Mouse (Mus musculus) lung, postnatal 0 days (tissue): Measurements from ENCODE around the gene Elk4. TPM values are rescaled to one million over a fixed set of nuclear protein-coding genes. Genes with fewer than 3 reads are reported as not detected.

ENCODE experiments used
- ATAC-seq: fragments of 200-750 bp; cut with Nextera tagmentation; 2 replicates; pipeline ENCODE4 v1.8.0; 2017; ENCODE audit warnings: moderate library complexity
- DNase-seq: peaks from one replicate; pipeline ENCODE4 v3.0.0-alpha.2; 2016; ENCODE audit warnings: low spot score
- H3K27ac ChIP-seq: fragments of 300-500 bp; sonication (generic); 2 replicates; pipeline ENCODE4 v1.5.1; 2014; ENCODE audit warnings: antibody characterized with exemption, mild to moderate bottlenecking, low read length, mixed read lengths
- H3K27me3 ChIP-seq: fragments of 300-500 bp; sonication (generic); replicated peaks from 2 replicates; pipeline ENCODE4 v1.6.1; 2014; ENCODE audit warnings: low read length, mixed read lengths; ENCODE audit not compliant: insufficient read depth
- H3K36me3 ChIP-seq: fragments of 300-500 bp; sonication (generic); 2 replicates; pipeline ENCODE4 v1.6.1; 2014; ENCODE audit warnings: low read length, mixed read lengths; ENCODE audit not compliant: insufficient read depth
- H3K4me1 ChIP-seq: fragments of 300-500 bp; sonication (generic); 2 replicates; pipeline ENCODE4 v1.6.1; 2014; ENCODE audit warnings: antibody characterized with exemption, low read depth, low read length, mixed read lengths; ENCODE audit not compliant: insufficient read depth
- H3K4me2 ChIP-seq: fragments of 300-500 bp; sonication (generic); replicated peaks from 2 replicates; pipeline ENCODE4 v1.6.1; 2014; ENCODE audit warnings: low read depth, mild to moderate bottlenecking, low read length, moderate library complexity, mixed read lengths
- H3K4me3 ChIP-seq: fragments of 300-500 bp; sonication (generic); 2 replicates; pipeline ENCODE4 v1.5.1; 2014; ENCODE audit warnings: low read depth, low read length
- H3K9ac ChIP-seq: fragments of 300-500 bp; sonication (generic); replicated peaks from 2 replicates; pipeline ENCODE4 v1.6.1; 2014; ENCODE audit warnings: low read depth, mild to moderate bottlenecking
- H3K9me3 ChIP-seq: fragments of 300-500 bp; sonication (generic); 2 replicates; pipeline ENCODE4 v1.6.1; 2016; ENCODE audit warnings: low read length, mixed read lengths
- CTCF ChIP-seq: IDR thresholded peaks from 2 replicates; pipeline ENCODE4 v1.5.1; 2016; ENCODE audit warnings: antibody characterized with exemption, mild to moderate bottlenecking
- EP300 ChIP-seq: IDR thresholded peaks from 2 replicates; pipeline ENCODE4 v1.6.1; 2016; ENCODE audit warnings: antibody characterized with exemption, mild to moderate bottlenecking, control low read depth
- WGBS: fragments of 180-500 bp; shearing (Covaris S2); extraction: QIAGEN DNeasy Blood & Tissue Kit; methylation state at CpG from one replicate; pipeline ENCODE4 v1.1.7; 2014; 5-methylcytosine and 5-hydroxymethylcytosine counted together
- polyA plus RNA-seq: library from polyadenylated mRNA; unstranded; fragments of >200 nt; fragmentation: Nextera tagmentation; extraction: Ambion mirVana; gene quantifications from 2 replicates; pipeline ENCODE4 v1.2.1, GENCODE M21; 2015

The Elk4 gene
- polyA plus RNA-seq, 1 experiment from 2014 or later: 26.3 TPM

GRCm38 (mm10) chr1:132051746-132052145 is 44.3 kb downstream of the Elk4 start:
- Histone ChIP-seq H3K4me2 (no peak overlapping the region), H3K4me3 (no peak overlapping the region), H3K9me3 (no peaks in the 10 kb centered on the region), H3K27ac (no peak overlapping the region), H3K4me1 (no peaks in the 10 kb centered on the region), H3K27me3 (no peaks in the 10 kb centered on the region), H3K9ac (no peak overlapping the region), H3K36me3 (no peaks in the 10 kb centered on the region)
- WGBS: 59% methylated on average over 3 of the region's 3 CpGs
- no peak for TF ChIP-seq EP300
- TF ChIP-seq CTCF: no peak
- DNase-seq (no peak), ATAC-seq (no peak)

DNA sequence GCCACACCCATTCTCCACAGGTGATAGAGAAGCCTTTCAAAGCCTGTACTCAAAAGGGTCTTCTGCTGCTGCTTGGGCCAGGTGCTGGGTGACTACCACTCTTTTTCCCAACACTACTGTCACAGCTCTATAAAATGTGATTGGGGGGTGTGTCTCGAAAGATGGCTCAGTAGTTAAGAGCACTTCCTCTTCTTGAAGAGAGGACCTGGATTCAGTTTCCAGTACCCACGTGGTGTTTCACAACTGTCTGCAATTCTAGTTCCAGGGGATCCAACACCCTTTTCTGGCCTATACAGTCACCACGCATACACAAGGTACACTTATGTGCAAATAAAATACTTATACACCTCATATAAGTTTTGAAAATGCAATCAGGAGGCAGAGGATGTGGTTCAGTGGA is 47.0 kb downstream of the Elk4 start:
- H3K9me3 ChIP-seq: no peaks in the 10 kb centered on the region
- no peak overlapping the region for H3K27ac ChIP-seq
- H3K4me2 ChIP-seq: no peak overlapping the region
- no peaks in the 10 kb centered on the region for H3K27me3 ChIP-seq
- H3K4me3 ChIP-seq: no peak overlapping the region
- DNase-seq (no peak), ATAC-seq (no peak)
- H3K4me1 ChIP-seq: no peaks in the 10 kb centered on the region
- no peak overlapping the region for H3K9ac ChIP-seq
- H3K36me3 ChIP-seq: no peaks in the 10 kb centered on the region
- TF ChIP-seq CTCF (no peak), EP300 (no peak)
- 78% methylated on average over 3 of the region's 3 CpGs for WGBS

DNA sequence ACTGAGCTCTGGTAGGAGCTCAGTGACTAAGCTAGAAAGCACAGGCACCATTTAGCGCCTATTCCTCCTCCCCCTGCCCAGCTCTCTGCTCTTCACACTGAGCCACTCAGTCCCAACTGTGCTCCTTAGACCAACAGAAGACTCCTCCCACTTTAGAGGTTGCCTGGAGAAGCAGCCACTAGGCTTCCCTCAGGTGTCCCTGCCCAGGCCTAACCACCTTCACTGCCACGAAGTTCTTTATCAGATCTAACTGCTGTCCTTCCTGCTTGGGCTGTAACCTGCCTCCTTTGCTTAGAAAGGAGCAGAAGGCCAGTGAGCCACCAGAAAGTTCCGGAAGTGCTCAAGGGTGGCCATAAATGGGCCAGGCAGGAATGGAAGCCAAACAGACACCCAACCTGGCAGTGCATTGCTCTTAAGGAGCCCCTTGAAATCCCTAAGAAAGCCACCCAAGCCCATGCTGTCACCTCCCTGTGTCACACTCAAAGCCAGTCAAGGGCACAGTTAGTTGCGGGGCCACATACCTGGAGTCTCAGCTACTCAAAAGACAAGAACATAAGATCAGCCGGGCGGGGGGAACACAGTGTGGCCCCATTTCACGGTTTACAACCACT is 47.8 kb downstream of the Elk4 start:
- Histone ChIP-seq H3K27ac (no peak overlapping the region), H3K9ac (no peak overlapping the region), H3K27me3 (no peaks in the 10 kb centered on the region), H3K4me1 (no peaks in the 10 kb centered on the region), H3K9me3 (no peaks in the 10 kb centered on the region), H3K36me3 (no peaks in the 10 kb centered on the region), H3K4me2 (no peak overlapping the region), H3K4me3 (no peak overlapping the region)
- TF ChIP-seq CTCF: no peak
- no peak for TF ChIP-seq EP300
- DNase-seq: peak; percentile 37
- peak; percentile 74 for ATAC-seq
- 58% methylated on average over 7 of the region's 7 CpGs for WGBS

- Histone ChIP-seq H3K27me3 (no peaks in the 10 kb centered on the region), H3K36me3 (no peaks in the 10 kb centered on the region), H3K4me3 (no peak overlapping the region), H3K9ac (no peak overlapping the region), H3K4me1 (no peaks in the 10 kb centered on the region), H3K27ac (no peak overlapping the region), H3K4me2 (no peak overlapping the region), H3K9me3 (no peaks in the 10 kb centered on the region)
- no peak for DNase-seq
- no peak for TF ChIP-seq CTCF
- no peak for TF ChIP-seq EP300
- WGBS: 78% methylated on average over 5 of the region's 5 CpGs
- ATAC-seq: no peak
Measured at GRCm38 (mm10) chr1:132058558-132058957, 51.2 kb downstream of the Elk4 start.

DNA sequence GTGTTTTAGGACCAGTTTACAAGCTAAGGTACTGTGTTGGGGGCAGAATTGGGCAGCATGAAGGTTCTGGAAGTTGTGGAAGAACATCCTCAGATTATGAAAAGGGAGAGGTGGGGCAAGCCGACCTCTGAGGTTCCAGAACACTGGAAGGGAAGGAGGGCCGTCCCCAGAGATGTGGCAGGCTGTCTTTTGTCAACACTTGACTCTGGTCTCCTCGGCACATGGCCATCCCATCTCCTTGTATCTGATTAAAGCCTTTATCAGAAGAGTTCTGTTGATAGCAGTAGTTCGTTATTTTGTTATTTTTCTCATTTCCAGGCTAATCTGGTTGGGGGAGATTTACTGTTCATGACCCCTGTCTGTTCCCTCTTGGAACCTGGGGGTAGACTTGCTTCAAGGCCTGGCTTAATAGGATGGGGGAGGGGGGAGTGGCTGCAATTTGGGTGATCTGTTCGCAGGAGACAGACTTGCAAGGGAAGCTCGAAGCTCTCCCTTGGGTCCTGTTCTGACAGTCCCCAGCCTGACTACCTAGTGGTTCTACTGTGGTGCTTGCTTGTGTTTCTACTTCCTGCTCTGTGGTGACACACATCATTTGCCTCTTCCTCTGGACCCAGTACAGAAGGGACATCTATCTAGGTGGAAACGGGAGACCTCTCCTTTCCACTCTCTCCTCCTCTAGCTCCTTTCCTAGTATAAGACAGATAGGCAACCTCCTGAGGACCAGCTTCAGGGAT is 52.8 kb downstream of the Elk4 start:
- DNase-seq: no peak
- Histone ChIP-seq H3K4me3 (no peak overlapping the region), H3K9me3 (no peaks in the 10 kb centered on the region), H3K4me1 (no peaks in the 10 kb centered on the region), H3K9ac (no peak overlapping the region), H3K36me3 (no peaks in the 10 kb centered on the region), H3K27me3 (no peaks in the 10 kb centered on the region), H3K27ac (no peak overlapping the region), H3K4me2 (no peak overlapping the region)
- WGBS: 43% methylated on average over 7 of the region's 7 CpGs
- no peak for ATAC-seq
- no peak for TF ChIP-seq CTCF
- TF ChIP-seq EP300: no peak

DNA sequence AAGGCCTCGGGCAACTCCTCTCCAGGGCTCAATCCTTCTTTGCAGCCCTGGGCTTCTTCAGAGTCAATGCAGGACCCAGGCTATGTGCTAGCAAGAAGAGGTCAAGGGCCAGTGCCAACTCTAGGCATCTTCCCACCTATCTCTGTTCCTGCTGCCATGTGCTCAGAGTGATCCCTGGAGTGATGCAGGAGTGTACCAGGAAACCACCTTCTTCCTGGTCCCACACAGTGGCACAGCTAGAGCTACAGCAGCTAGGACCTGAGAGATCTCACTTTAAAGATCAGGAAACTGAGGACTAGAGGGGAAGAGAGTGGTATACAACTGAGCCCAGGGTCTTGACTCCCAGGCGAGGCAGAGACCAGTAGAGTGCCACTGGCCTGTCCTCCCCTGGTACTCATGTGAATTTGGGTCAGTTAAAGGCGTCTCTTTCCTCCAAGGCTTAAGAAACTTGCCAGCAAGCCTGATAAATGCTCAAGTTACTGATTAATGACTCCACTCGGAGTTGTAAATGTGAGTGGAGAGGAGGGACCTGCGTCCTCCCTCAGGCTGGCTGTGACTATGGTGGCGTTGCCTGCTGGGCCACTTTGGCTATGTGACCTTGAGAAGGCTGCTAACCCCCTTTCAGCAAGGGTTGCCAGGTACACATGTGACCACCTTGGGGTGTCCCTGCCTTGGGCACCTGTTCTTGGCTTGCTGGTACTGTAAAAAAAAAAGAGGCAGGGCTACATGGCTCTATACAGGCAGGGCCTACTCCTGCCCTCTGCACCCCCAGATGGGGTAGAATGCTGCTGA is 54.5 kb downstream of the Elk4 start:
- no peak for ATAC-seq

More for the DNA sequence above, 54.5 kb downstream of the Elk4 start:
- Histone ChIP-seq H3K9ac (no peak overlapping the region), H3K36me3 (no peaks in the 10 kb centered on the region), H3K4me2 (no peak overlapping the region), H3K4me3 (no peak overlapping the region), H3K27me3 (peaks cover 1% of the 10 kb centered on the region; the same call in 1 of the 2 replicates), H3K27ac (no peak overlapping the region), H3K4me1 (no peaks in the 10 kb centered on the region; the same call in 1 of the 2 replicates), H3K9me3 (no peaks in the 10 kb centered on the region)
- DNase-seq: no peak
- TF ChIP-seq CTCF (no peak), EP300 (no peak)
- WGBS: 42% methylated on average over 6 of the region's 6 CpGs
